Mouse (Mus musculus): ENCODE data around the gene Asb17. TPM values are rescaled to one million over a fixed set of nuclear protein-coding genes. Genes with fewer than 3 reads are reported as not detected.
"Not testable (repeated sequence)": the region's sequence is repeated elsewhere in the genome, so short reads cannot be mapped to it uniquely, and the experiment has no call there.

The Asb17 gene
- polyA plus RNA-seq, 1 experiment from 2014 or later: not detected

DNA sequence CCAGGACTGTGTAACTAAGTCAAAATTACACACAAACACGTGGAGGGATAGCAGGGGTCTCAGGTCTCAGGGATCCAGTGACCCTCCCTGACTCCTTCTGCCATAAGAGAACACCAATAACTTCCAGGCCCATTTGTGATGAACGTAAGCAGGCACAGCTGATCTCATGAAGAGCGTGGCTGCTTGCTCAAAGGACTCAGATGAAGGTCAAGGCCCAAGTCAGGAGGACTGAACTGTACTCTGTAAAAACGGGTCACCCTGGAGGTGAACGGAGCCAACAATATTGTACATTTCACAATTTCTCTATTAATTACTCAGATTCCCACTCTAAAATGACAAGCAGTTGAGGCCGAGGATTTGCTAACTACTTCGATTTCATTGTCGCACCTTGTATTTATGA is 30.0 kb upstream of the Asb17 start:
- Histone ChIP-seq H3K9ac (replicated peaks) (no peak overlapping the region), H3K27ac (replicated peaks) (no peak overlapping the region), H3K4me1 (peaks cover 6% of the 10 kb centered on the region; the same call in 1 of the 2 replicates), H3K4me3 (replicated peaks) (no peak overlapping the region), H3K27me3 (replicated peaks) (no peaks in the 10 kb centered on the region), H3K4me2 (no peak overlapping the region), H3K9me3 (replicated peaks) (no peaks in the 10 kb centered on the region), H3K36me3 (no peaks in the 10 kb centered on the region)
- 94% methylated on average over 8 of the region's 8 CpGs for WGBS
- no peak for ATAC-seq (ENCODE audit: low FRiP score)

DNA sequence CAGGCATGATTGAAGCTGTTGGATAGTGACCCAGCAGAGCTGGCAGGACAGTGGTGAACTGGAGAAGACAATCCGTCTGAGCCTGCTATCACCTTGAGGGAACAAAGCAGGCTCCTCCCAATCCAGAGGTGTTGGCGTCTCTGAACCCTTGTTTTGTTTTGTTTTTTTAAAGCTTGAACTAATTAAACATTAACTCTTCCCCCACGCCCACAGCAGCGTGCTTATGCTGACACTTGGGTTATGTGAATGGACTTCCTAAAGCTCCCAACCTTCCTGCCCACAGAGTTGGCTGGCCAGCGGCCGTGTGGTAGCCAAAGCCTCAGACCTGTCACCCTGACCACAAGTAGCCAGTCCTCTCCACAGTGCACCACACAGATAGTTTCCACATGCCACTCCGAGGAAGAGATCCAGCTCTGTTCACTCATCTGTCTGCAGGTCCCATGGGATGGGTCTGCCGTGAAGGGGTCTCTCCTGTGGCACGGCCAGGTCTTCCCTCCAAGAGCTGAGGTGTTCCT is 26.6 kb upstream of the Asb17 start:
- no peak overlapping the region for H3K27ac ChIP-seq (replicated peaks)
- ATAC-seq (ENCODE audit: low FRiP score): no peak
- no peaks in the 10 kb centered on the region for H3K4me1 ChIP-seq
- no peaks in the 10 kb centered on the region for H3K36me3 ChIP-seq
- H3K4me3 ChIP-seq (replicated peaks): no peak overlapping the region
- H3K4me2 ChIP-seq: no peak overlapping the region
- no peaks in the 10 kb centered on the region for H3K27me3 ChIP-seq (replicated peaks)
- H3K9me3 ChIP-seq (replicated peaks): no peaks in the 10 kb centered on the region
- 81% methylated on average over 9 of the region's 9 CpGs for WGBS
- H3K9ac ChIP-seq (replicated peaks): no peak overlapping the region

DNA sequence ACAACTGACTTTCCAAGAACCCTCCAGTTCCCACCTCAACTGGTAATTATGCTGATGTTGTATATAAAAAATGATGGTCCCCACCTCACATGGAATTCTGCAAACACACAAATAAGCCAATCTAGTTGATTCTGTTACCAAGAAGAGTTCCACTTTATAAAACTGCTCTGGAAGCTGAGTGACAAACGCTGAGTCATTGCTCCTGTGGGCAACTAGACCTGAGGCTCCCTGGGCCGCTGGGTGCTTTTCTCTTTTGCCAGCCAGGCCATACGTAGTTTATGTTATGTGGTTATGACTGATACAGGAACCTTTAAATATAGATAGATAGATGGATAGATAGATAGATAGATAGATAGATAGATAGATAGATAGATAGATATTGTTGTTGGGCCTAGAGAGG is 25.3 kb upstream of the Asb17 start:
- 98% methylated on average over 3 of the region's 3 CpGs for WGBS

DNA sequence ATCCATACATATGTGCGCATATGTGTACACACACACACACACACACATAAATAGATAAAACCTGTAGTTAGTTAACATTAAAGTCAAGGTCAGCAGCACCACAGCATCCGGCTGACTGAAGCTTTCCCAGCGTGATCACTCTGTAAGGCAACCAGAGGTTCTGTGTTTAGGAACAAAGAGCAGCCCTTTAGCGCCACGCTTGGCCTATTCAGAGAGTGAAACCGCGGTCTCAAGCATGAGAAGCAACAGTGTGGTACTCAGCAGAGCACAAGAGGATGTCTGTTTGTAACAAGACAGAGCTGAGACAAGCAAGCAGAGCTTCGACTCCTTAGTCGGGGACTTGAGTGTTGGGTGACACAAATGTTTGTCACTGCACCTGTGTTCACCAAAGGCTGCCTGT is 24.6 kb upstream of the Asb17 start:
- ATAC-seq (ENCODE audit: low FRiP score): no peak
- WGBS: 59% methylated on average over 9 of the region's 9 CpGs
- Histone ChIP-seq H3K27me3 (replicated peaks) (no peaks in the 10 kb centered on the region), H3K9ac (replicated peaks) (no peak overlapping the region), H3K9me3 (replicated peaks) (no peaks in the 10 kb centered on the region), H3K4me3 (replicated peaks) (no peak overlapping the region), H3K36me3 (no peaks in the 10 kb centered on the region), H3K4me1 (no peaks in the 10 kb centered on the region), H3K27ac (replicated peaks) (no peak overlapping the region), H3K4me2 (no peak overlapping the region)

More for the DNA sequence above, 25.3 kb upstream of the Asb17 start:
- Histone ChIP-seq H3K4me1 (no peaks in the 10 kb centered on the region), H3K9me3 (replicated peaks) (no peaks in the 10 kb centered on the region), H3K36me3 (no peaks in the 10 kb centered on the region), H3K27ac (replicated peaks) (no peak overlapping the region), H3K27me3 (replicated peaks) (no peaks in the 10 kb centered on the region), H3K4me3 (replicated peaks) (no peak overlapping the region), H3K4me2 (no peak overlapping the region), H3K9ac (replicated peaks) (no peak overlapping the region)
- ATAC-seq (ENCODE audit: low FRiP score): no peak

DNA sequence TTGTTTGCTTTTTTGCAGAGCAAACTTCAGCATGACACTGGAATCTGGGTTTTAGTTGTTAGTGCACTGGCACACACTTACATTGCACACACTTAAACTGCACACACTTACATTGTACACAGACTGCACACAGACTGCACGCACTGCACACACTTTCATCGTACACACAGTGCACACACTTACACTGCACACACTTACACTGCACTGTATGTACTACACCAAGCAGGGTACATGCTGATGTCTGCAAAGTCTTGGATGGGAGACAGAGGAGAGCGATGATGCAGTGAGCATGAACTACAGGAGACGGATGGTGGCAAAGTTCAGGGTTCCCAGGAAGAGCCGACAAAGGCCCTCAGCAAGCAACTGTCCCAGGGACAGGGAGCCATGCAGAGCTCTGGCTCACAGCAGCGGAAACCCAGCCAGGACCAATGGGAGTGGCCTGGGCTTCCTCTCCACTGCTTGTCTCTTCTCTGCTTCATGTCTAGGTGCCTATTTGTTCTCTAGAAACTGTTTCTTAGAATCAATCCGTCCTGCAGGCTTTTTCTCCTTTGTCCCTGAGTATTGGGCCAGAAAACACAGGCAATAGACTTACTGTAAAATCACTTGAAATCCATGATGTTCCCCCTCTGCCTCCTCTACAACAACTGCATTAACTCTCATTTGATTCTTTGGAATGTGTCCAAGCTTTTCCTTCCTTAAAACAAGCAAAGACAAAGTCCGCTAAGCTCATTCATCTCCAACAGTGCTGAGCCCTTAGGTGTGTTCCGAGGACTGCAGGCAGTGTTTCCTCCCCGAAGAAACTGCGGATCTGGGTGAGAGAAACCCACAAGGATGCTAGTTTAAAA is 20.1 kb upstream of the Asb17 start:
- H3K27ac ChIP-seq (replicated peaks): no peak overlapping the region
- 55% methylated on average over 11 of the region's 11 CpGs for WGBS
- no peaks in the 10 kb centered on the region for H3K9me3 ChIP-seq (replicated peaks)
- no peak overlapping the region for H3K4me3 ChIP-seq (replicated peaks)
- no peaks in the 10 kb centered on the region for H3K36me3 ChIP-seq
- no peak overlapping the region for H3K4me2 ChIP-seq
- H3K9ac ChIP-seq (replicated peaks): no peak overlapping the region
- ATAC-seq (ENCODE audit: low FRiP score): no peak
- H3K4me1 ChIP-seq: no peaks in the 10 kb centered on the region
- H3K27me3 ChIP-seq (replicated peaks): no peaks in the 10 kb centered on the region

DNA sequence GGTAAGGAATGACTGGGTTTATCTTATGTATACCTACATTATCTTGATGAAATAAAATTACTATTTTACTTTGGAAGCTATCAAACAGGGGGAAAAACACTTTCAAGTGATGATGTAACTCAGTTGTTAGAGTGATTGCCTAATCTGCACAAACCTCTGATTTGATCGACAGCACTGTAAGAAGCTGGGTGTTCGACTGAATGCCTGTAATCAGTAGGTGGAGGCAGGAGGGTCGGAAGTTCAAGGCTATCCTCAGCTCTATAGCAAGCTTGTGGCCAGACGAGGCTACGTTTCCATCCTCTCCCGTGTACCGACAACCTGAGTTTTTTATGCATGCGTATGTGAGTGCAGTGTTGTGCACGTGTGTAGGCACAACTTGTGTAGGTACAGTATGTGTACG is 18.8 kb upstream of the Asb17 start:
- Histone ChIP-seq H3K36me3 (no peaks in the 10 kb centered on the region), H3K27me3 (replicated peaks) (no peaks in the 10 kb centered on the region), H3K9ac (replicated peaks) (no peak overlapping the region), H3K4me1 (no peaks in the 10 kb centered on the region), H3K9me3 (replicated peaks) (no peaks in the 10 kb centered on the region), H3K4me2 (no peak overlapping the region), H3K4me3 (replicated peaks) (no peak overlapping the region), H3K27ac (replicated peaks) (no peak overlapping the region)
- ATAC-seq (ENCODE audit: low FRiP score): no peak
- 95% methylated on average over 10 of the region's 10 CpGs for WGBS

DNA sequence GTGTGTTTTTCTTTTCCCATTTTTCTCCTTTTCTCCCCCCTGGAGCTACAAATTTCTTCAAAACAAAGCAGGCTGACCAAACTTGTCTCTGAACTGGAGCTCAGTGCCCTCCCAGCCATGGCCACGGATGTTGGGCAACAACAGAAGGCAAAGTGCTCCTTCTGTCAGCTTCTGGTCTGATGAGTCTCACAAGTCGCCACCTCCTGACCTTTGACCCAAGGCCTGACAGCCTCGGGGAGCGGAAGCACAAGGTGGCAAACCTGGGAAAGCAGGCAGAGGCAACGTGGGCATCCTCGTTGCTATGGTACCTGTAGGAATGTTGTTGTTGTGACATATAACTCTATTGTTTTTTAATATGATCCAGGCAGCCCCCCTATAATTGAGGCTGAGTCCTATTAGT is 17.4 kb upstream of the Asb17 start:
- 51% methylated on average over 6 of the region's 6 CpGs for WGBS
- H3K4me2 ChIP-seq: no peak overlapping the region
- H3K9ac ChIP-seq (replicated peaks): no peak overlapping the region
- H3K27me3 ChIP-seq (replicated peaks): no peaks in the 10 kb centered on the region
- no peak overlapping the region for H3K27ac ChIP-seq (replicated peaks)
- no peak overlapping the region for H3K4me3 ChIP-seq (replicated peaks)
- no peaks in the 10 kb centered on the region for H3K4me1 ChIP-seq
- ATAC-seq (ENCODE audit: low FRiP score): no peak
- H3K36me3 ChIP-seq: no peaks in the 10 kb centered on the region
- H3K9me3 ChIP-seq (replicated peaks): no peaks in the 10 kb centered on the region

DNA sequence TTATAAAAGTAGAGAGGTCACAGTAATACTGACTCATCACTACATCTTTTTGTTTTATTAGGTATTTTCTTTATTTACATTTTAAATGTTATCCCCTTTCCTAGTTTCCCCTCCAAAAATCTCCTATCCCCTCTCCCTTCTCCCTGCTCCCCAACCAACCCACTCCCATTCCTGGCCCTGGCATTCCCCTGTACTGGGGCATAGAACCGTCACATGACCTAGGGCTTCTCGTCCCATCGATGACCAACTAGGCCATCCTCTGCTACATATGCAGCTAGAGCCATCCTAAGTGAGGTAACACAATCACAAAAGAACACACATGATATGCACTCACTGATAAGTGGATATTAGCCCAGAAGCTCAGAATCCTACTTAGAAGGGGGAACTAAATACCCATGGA is 14.2 kb upstream of the Asb17 start:
- not testable (repeated sequence) for H3K9ac ChIP-seq (replicated peaks); H3K4me2 ChIP-seq; H3K4me1 ChIP-seq; H3K27ac ChIP-seq (replicated peaks); ATAC-seq (ENCODE audit: low FRiP score); H3K9me3 ChIP-seq (replicated peaks); H3K27me3 ChIP-seq (replicated peaks); H3K4me3 ChIP-seq (replicated peaks); H3K36me3 ChIP-seq
- WGBS: 97% methylated on average over 3 of the region's 3 CpGs

DNA sequence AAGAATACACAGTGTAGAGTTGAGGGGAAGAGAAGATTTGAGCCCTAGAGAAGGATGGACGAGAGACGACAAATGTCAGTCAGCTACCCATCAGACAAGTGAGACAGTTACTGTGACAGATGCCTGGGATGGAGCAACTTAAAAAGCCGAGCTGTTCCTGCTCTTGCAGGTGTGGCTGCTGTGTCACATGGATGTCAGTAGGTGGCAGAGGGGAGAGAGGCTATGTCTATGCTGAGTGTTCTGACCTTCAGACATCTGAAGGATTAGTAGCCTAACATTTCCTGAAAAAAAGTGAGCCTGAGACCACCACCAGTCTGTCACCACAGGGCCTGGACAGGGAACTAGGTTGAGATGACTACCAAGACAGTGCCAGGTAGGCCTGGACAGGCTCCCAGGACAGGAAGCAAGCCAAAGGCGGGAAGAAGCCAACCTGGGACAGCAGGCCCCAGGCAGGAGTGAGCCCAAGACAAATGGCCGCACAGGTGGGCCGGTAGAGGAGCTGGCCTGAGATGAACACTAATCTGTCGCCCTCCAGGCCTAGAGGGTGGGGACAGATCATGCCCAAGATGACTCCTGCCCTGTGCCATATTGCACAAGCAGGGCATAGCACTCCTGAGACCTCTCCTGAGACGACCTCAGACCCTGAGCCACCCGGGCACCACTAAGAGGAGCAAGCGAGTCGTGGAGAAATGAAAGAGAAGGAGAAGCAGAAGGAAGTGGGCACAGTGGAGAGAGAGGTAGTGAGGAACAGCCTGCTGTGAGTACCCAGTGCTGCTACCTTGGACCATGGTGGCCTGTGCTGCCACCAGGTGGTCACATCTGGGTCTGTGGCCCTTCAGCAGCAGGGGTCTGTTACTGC is 12.8 kb upstream of the Asb17 start:
- no peak overlapping the region for H3K27ac ChIP-seq (replicated peaks)
- no peaks in the 10 kb centered on the region for H3K27me3 ChIP-seq (replicated peaks)
- no peaks in the 10 kb centered on the region for H3K9me3 ChIP-seq (replicated peaks)
- no peak overlapping the region for H3K4me3 ChIP-seq (replicated peaks)
- ATAC-seq (ENCODE audit: low FRiP score): no peak
- H3K4me1 ChIP-seq: no peaks in the 10 kb centered on the region
- no peak overlapping the region for H3K4me2 ChIP-seq
- WGBS: 78% methylated on average over 11 of the region's 11 CpGs
- no peak overlapping the region for H3K9ac ChIP-seq (replicated peaks)
- no peaks in the 10 kb centered on the region for H3K36me3 ChIP-seq

DNA sequence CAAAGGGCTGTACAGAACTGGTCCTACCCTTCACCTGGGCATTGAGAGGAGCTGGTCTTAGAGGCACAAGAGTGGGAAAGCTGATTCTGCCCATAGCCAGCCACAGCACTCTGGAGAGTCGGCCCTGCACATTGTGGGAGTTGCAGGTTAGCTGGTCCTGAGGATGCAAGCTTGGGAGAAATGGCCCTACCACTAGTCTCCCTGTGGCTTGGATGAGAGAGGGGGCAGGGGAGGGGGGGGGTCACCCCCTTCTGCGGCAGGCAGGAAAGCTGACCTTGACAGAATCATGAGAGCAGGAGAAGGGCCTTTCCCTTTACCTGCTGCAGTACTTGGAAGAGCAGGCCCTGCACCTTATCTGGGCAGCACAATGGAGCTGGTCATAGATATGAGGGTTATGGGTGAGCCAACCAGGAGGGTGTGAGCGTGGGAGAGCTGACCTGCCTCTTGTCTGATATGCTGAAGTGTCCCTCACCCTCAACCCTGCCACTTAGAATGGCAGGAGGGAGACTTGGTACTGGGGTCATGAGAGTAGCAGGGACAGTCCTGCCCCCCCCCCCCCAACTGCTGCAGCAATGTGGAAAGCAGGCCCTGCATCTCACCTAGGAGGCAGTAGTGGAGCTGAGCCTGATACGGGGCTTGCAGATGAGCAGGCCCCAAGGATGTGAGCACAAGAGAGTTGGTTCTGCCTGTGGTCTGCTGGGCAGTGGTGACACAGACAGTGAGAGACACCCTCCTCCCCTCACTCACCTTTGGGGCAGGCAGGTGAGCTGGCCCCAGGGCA is 11.9 kb upstream of the Asb17 start:
- ATAC-seq (ENCODE audit: low FRiP score): no peak
- WGBS: 74% methylated on average over 4 of the region's 4 CpGs
- Histone ChIP-seq H3K9ac (replicated peaks) (no peak overlapping the region), H3K36me3 (no peaks in the 10 kb centered on the region), H3K4me2 (no peak overlapping the region), H3K4me1 (no peaks in the 10 kb centered on the region), H3K27me3 (replicated peaks) (no peaks in the 10 kb centered on the region), H3K27ac (replicated peaks) (no peak overlapping the region), H3K4me3 (replicated peaks) (no peak overlapping the region), H3K9me3 (replicated peaks) (no peaks in the 10 kb centered on the region)

DNA sequence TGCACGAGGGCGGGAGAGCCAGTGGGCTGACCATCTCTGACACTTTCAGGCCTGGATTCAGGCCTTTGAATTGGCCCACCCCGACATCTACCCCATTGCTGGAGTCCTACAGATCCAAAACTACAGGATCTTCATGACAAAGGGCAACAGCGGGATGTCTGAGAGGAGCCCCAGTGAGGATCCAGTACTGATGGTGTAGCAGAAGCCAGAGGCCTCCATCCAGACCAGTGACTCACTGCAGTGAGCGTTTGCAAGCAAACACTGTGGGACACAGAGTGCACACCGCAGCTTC is 11.4 kb upstream of the Asb17 start:
- Histone ChIP-seq H3K9me3 (replicated peaks) (no peaks in the 10 kb centered on the region), H3K36me3 (no peaks in the 10 kb centered on the region), H3K9ac (replicated peaks) (no peak overlapping the region), H3K4me3 (replicated peaks) (no peak overlapping the region), H3K27me3 (replicated peaks) (no peaks in the 10 kb centered on the region), H3K27ac (replicated peaks) (no peak overlapping the region), H3K4me2 (no peak overlapping the region), H3K4me1 (no peaks in the 10 kb centered on the region)
- ATAC-seq (ENCODE audit: low FRiP score): no peak
- WGBS: 50% methylated on average over 6 of the region's 6 CpGs

All from neural tube, embryonic 15.5 days (tissue).